Mouse (Mus musculus) monocyte, adult 2 months (primary cell): ENCODE measurements around the gene Enah.

Experiments used
- DNase-seq, 2 experiments: peaks; one replicate each; pipeline ENCODE4 v3.0.0; 2022; ENCODE audit warnings: low spot score in 2 of 2, low read depth in 1 of 2

Gene Enah

DNA sequence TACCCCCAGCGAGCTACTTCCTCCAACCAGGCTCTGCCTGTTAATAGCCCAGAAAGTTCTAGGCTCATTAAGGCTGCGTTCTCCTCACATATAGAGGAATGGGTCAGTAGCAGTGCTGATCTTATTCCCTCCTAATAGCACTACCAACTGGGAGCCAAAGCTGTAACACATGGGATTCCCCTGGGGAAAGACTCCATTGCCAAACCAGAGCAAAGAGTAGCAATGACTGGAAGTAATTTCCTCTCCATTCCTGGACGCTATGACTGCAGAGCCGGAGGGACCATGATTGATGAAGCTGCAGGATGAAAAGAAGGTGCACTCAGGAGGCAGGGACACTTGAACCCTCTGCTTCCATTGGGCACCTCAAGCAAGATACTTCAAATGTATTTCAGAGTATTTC lies 169.3 kb downstream of the Enah start:
- no peak for DNase-seq

DNA sequence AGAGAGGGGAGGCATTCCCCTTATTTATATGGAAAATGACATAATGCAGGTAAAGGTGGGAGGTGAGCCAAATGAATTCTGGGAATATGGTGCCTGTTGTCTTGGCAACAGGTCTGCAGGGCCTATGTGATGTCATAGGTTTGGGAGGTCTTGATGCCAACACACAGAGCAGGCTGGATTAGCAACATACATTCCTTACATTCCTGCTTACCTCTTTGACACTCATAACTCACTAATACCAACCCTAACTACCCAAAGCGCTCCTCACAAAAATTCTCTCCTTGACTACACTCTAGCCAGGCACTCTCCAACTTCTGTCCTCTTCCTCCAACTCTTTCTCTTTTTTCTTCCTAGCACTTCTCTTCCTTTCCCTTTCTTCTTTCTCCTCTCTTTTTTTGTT lies 171.6 kb downstream of the Enah start:
- DNase-seq: no peak

DNA sequence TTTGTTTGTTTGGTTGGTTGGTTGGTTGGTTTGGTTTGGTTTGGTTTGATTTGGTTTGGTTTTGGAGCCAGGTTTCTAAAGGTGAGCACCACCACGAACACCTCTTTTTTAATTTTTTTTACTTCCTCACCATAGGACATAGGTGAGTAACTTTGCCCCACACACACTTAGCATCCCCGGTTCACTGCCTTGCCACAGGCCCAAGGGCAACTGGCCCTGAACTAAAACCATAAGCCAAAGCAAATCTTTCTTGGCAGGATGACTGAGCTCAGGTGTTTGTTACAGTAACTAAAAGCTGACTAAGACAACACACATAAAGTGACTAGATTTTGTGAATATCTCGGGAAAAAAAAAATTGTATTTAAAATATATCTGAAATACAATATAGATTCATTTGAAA lies 172.4 kb downstream of the Enah start:
- no peak for DNase-seq
